Mouse (Mus musculus) kidney, adult 18-20 months (tissue): ENCODE measurements around the gene Lasp1.
A peak's percentile ranks its signal among the peaks of the same experiment; 100 is the strongest.
"Not testable (repeated sequence)": the region's sequence is repeated elsewhere in the genome, so short reads cannot be mapped to it uniquely, and the experiment has no call there.

ENCODE experiments used
- DNase-seq: peaks from one replicate; pipeline ENCODE4 v3.0.0; 2021

The Lasp1 gene

DNA sequence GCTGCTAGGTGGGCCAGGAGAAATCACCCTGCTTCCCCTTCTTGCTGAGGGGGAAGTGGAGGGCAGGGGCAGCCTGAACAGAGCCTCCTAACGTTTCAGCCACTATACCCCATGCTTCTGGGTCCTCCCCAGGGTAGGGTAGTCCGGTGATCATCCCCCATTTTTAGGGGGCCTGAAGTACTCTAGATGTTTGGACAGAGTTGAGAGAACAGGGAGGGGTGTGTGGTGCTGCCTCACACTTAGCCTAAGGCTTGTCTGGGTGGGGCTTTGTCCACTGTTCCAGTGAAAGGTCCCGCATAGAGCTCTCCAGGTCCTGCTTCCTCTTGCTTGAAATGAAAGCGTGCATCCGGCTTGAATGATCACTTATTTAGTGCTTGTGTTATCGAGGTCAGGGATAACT, 31.7 kb downstream of the Lasp1 start:
- DNase-seq: no peak

GRCm38 (mm10) chr11:97832001-97832400, 33.2 kb downstream of the Lasp1 start:
- DNase-seq: no peak

- no peak for DNase-seq
These were observed 34.6 kb downstream of the Lasp1 start for GRCm38 (mm10) chr11:97833352-97833751.

GRCm38 (mm10) chr11:97836541-97836940, 37.7 kb downstream of the Lasp1 start:
- DNase-seq: no peak

DNA sequence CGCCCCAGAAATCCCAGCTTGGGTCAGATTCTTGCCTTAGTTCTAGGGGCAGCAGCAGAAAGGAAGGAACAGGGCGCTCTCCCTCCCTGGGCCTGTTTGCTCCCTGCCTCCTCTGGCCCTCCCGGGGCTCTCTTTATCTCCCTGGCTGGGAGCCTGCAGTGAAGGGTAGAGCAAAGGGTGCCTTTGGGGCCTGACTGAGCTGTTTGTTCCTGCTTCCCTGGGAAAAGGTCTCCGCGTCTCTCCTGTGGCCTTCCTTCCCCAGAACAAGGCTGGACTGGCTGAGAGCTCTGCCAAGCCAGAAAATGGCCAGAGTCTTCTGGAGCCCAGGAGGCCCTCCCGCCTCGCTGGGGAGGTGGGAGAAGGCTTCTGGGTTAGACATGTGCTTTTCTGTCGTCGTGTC, 38.3 kb downstream of the Lasp1 start:
- not testable (repeated sequence) for DNase-seq

- DNase-seq: no peak
These were observed 38.9 kb downstream of the Lasp1 start for GRCm38 (mm10) chr11:97837641-97838149.

- DNase-seq: no peak
These were observed 40.1 kb downstream of the Lasp1 start for GRCm38 (mm10) chr11:97838779-97839440.

- DNase-seq: no peak
These were observed 40.8 kb downstream of the Lasp1 start for GRCm38 (mm10) chr11:97839441-97840134.

DNA sequence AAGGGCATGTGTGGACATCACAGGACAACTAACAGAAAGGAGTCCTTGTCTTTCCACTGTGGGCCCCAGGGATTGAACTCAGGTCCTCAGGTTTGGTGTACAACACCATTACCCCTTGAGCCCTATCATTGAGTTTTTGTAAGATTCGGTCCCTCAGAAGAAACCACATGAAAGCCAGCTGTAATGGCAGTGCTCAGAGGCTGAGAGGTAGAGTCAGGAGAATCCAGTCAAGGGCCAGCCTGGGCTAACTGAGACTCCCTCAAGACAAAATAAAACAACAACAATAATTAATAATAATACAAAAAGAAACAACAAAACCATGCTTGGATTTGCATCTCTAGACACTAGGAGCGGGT, 41.3 kb downstream of the Lasp1 start:
- DNase-seq: no peak

DNA sequence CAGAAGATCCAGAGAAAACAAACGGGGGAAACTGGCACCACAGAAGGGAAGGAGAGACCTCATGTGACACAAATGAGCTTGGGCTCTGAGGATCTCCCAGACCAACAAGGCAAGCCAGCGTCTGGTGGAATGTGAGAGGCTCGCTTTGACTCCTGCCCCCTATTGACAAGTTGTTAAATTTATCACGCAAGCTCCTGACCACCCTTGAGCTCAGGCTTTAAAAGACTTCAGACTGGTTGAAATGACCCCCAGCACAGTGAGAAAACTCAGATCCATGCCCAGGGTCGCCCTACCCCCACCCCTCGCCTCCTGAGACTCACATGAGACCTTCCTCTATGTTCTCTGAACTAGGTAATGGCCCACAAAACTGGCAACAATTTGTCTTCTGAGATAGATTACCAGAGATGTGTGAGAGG, 41.7 kb downstream of the Lasp1 start, which contains the start of gene B230217C12Rik:
TSS of gene B230217C12Rik (plus strand) at position 242 of the 416 bp plus-strand sequence.
- DNase-seq: no peak

GRCm38 (mm10) chr11:97840991-97841661, 42.3 kb downstream of the Lasp1 start:
- DNase-seq: peak; percentile 69

GRCm38 (mm10) chr11:97842001-97842400, 43.2 kb downstream of the Lasp1 start:
- DNase-seq: no peak

DNA sequence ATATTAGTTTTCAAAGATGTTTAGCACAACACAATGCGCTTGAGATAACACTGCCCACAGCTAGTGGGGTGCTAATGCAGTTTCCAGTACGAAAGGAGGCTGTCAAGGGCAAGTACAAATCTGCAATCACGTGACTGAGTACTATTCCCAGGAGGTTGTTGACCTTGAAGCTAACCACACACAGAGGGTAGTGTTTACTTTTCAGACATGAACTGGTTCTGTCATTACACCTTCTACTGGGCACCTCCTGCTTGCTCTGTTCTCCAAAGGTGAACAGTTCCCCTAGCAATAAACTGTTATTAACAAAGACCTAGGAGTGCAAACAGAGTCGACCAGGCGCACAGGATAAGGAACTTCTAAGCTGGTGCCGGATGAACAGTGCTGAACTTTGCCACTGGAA, 51.6 kb downstream of the Lasp1 start:
- DNase-seq: no peak

GRCm38 (mm10) chr11:97851601-97852000, 52.8 kb downstream of the Lasp1 start:
- DNase-seq: no peak

DNA sequence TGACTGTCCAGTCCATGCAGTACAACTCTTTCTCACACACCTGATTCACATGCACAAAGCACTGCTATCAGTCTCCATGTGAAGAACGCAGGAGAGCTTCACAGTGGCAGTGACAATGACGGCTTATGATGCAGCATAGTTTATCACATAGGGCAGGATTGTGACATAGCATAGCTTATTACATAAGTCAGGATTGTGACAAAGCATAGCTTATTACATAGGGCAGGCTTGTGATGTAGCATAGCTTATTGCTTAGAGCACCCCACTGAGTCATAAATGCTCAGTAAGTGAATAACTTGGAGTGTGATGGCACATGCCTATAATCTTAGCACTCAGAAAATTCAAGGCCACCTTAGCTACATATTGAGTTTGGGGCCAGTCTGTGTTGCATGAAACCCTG, 56.7 kb downstream of the Lasp1 start:
- no peak for DNase-seq

DNA sequence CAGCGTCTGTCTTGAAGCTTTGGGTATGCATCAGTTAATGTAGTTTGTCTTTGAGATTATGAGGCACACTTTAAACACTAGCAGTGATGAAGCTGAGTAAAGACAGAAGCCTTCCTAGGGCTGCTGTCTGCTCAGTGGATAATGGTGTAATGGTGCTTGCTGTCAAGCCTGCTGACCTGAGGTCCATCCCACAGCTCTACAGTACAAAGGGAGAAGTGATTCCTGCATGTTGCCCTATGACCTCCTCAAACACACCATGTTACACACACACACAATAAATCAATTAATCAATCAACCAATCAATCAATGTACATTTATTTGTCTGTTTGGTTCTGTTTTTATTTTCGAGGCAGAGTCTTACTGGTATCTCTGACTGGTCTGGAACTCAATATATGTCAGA, 63.3 kb downstream of the Lasp1 start:
- DNase-seq: no peak

DNA sequence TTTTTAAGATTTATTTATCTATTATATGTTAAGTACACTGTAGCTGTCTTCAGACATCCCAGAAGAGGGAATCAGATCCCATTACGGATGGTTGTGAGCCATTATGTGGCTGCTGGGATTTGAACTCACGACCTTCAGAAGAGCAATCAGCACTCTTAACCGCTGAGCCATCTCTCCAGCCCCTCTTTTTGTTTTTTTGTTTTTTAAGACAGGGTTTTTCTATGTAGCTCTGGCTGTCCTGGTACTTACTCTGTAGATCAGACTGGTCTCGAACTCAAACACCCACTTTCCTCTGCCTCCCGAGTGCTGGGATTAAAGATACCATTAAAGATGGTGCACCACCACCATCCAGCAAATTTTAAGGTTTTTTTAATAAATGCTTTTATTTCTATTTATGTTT, 66.6 kb downstream of the Lasp1 start:
- DNase-seq: no peak

DNA sequence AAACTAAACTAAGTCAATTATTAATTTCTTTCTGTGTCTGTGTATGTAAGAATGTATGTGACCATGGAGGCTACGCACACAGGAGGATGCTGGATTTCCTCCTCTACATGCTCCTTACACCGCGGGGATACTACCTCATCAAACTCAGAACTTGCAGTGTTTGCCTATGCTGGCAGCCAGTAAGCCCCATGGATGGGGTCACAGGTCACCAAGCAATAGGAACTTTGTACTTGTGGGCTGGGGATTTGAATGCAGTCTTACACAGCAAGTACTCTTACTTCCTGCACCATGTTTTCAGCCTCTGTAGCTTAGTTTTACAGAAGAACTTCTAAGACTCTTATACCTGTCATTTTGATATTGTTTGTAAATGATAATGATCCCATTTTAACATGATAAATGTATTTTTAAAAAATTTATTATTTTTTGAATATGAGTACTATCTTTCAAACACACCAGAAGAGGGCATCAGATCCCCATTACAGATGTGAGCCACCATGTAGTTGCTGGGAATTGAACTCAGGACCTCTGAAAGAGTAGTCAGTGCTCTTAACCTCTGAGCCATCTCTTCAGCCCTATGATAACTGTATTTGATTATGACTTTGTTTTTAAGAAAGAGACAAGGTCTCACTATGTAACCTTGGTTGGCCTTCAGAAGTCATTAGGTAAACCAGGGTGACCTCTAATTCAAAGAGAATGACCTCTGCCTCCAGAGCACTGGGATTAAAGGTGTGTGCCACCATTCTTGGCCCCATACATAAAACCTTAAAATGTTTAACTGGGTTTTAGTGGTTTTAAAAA, 67.5 kb downstream of the Lasp1 start:
- no peak for DNase-seq

DNA sequence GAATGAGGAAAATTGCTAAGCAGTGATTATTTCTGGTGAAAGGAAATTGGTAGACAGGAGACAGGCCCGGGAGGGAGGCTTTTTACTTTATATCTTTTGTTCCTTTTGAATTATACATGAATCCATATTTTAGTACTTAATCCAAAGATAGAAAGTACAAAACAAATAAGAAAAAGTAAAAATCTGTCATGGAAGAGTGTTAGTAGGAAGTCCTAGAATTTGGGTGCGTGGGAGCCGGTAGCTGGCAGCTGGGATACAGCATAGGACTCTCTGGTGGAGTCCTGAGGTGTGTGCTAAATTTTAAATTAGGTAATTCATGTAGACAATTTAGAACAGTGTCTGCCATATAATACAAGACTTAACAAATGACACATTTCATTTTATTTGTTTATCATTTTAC, 68.8 kb downstream of the Lasp1 start:
- no peak for DNase-seq

GRCm38 (mm10) chr11:97872378-97872777, 73.6 kb downstream of the Lasp1 start:
- DNase-seq: not testable (repeated sequence)

DNA sequence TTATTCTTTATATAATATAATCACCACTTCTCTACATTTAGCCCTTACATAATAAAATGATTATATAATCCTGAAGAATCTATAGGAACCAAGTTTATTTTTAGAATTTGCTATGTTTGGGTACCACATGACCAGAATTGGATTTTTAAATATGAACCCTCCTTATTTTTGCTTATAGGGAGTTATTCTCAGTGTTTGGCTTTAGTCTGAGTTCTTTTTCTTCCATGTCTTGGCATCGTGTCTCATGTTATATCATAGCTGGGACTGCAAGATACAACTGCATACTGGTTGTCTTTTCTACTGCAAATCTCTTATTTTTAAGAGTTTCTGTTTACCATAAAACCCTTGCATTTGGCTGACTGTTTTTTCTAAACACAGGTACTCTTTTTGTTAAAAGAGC, 75.6 kb downstream of the Lasp1 start:
- DNase-seq: no peak

DNA sequence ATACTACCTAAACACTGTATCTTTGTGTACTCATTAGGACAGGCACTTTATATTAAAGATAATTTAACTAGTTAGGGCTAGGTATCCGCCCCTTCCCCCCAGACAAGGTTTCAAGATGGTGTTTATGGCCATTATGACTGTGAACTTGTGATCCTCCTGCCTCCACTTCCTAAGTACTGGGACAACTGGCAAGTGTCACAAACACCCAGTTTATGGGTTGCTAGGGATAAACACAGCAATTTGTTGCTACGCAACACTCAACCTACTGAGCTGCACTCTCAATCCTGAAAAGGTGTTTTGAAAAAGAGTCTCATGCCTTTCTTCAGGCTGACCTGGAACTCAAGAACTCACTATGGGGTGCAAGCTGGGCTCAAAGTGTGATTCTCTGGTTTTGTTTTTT, 78.5 kb downstream of the Lasp1 start:
- no peak for DNase-seq

DNA sequence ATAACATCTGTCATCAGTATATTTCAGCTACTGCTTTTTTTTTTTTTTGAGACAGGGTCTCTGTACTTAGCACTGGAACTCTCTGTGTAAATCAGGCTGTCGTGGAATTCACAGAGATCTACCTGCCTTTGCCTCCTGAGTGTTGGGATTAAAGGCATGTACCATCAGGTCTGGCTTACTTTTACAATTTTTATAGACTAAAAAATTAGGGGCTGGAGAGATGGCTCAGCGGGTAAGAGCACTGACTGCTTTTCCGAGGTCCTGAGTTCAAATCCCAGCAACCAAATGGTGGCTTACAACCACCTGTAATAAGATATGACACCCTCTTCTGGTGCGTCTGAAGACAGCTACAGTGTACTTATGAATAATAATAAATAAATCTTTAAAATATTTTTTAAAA, 81.6 kb downstream of the Lasp1 start:
- no peak for DNase-seq
